Mouse (Mus musculus) midbrain, embryonic 16.5 days (tissue): ENCODE results near the gene Trit1. TPM values are rescaled to one million over a fixed set of nuclear protein-coding genes. Genes with fewer than 3 reads are reported as not detected.
"Not testable (repeated sequence)": the region's sequence is repeated elsewhere in the genome, so short reads cannot be mapped to it uniquely, and the experiment has no call there.

ENCODE experiments used
- ATAC-seq: fragments of 200-750 bp; cut with Nextera tagmentation; 2 replicates; pipeline ENCODE4 v1.8.0; 2017; ENCODE audit warnings: moderate TSS enrichment
- H3K27ac ChIP-seq: fragments of 300-500 bp; sonication (generic); 2 replicates; pipeline ENCODE4 v1.5.1; 2014; ENCODE audit warnings: mild to moderate bottlenecking, low read length, mixed read lengths
- H3K27me3 ChIP-seq: fragments of 300-500 bp; sonication (generic); 2 replicates; pipeline ENCODE4 v1.6.1; 2014; ENCODE audit warnings: low read depth, low read length, mixed read lengths; ENCODE audit not compliant: control insufficient read depth, insufficient read depth
- H3K36me3 ChIP-seq: fragments of 300-500 bp; sonication (generic); 2 replicates; pipeline ENCODE4 v1.6.1; 2014; ENCODE audit warnings: mild to moderate bottlenecking, low read length, moderate library complexity, mixed read lengths; ENCODE audit not compliant: control insufficient read depth, insufficient read depth
- H3K4me1 ChIP-seq: fragments of 300-500 bp; sonication (generic); 2 replicates; pipeline ENCODE4 v1.6.1; 2014; ENCODE audit warnings: mild to moderate bottlenecking, low read length, mixed read lengths; ENCODE audit not compliant: control insufficient read depth, insufficient read depth
- H3K4me2 ChIP-seq: fragments of 300-500 bp; sonication (generic); 2 replicates; pipeline ENCODE4 v1.6.1; 2014; ENCODE audit warnings: mild to moderate bottlenecking, low read length, mixed read lengths
- H3K4me3 ChIP-seq: fragments of 300-500 bp; sonication (generic); 2 replicates; pipeline ENCODE4 v1.5.1; 2014; ENCODE audit warnings: low read depth, mild to moderate bottlenecking, low read length, moderate library complexity, mixed read lengths
- H3K9ac ChIP-seq: fragments of 300-500 bp; sonication (generic); 2 replicates; pipeline ENCODE4 v1.6.1; 2014; ENCODE audit warnings: low read depth, low read length, mixed read lengths
- H3K9me3 ChIP-seq: fragments of 300-500 bp; sonication (generic); replicated peaks from 2 replicates; pipeline ENCODE4 v1.6.1; 2014; ENCODE audit warnings: mild to moderate bottlenecking, low read length, mixed read lengths; ENCODE audit not compliant: control insufficient read depth, poor library complexity, severe bottlenecking
- WGBS: fragments of 180-500 bp; shearing (Covaris S2); extraction: QIAGEN DNeasy Blood & Tissue Kit; methylation state at CpG from one replicate; pipeline ENCODE4 v1.1.7; 2014; 5-methylcytosine and 5-hydroxymethylcytosine counted together
- polyA plus RNA-seq: library from polyadenylated mRNA; unstranded; fragments of >200 nt; fragmentation: Nextera tagmentation; extraction: Ambion mirVana; gene quantifications from 2 replicates; pipeline ENCODE4 v1.2.1, GENCODE M21; 2015

The Trit1 gene
- polyA plus RNA-seq, 1 experiment from 2014 or later, result 25.3 TPM

GRCm38 (mm10) chr4:123005054-123005966 lies 11.1 kb upstream of the Trit1 start:
- Histone ChIP-seq H3K36me3 (peaks cover 13% of the 10 kb centered on the region), H3K4me2 (no peak overlapping the region), H3K27ac (no peak overlapping the region), H3K9me3 (no peaks in the 10 kb centered on the region), H3K4me1 (peaks cover 19% of the 10 kb centered on the region), H3K27me3 (no peaks in the 10 kb centered on the region), H3K9ac (no peak overlapping the region), H3K4me3 (no peak overlapping the region)
- WGBS, result 33% methylated on average over 15 of the region's 15 CpGs
- ATAC-seq, result no peak

DNA sequence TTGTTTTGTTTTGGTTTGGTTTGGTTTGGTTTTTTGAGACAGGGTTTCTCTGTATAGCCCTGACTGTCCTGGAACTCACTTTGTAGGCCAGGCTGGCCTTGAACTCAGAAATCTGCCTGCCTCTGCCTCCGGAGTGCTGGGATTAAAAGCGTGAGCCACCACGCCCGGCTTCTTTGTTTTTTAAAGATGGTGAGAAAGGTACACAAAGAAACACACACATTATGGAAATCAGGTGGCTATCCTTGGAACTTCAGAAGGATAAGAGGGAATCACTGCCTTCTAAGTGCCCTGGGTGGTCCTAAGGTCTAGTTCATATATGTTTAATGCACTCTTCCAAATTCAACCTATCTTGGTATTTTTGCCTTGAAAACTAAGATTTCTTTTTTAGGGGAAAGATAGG lies 3.9 kb upstream of the Trit1 start:
- 82% methylated on average over 4 of the region's 4 CpGs for WGBS
- not testable (repeated sequence) for H3K36me3 ChIP-seq, H3K4me2 ChIP-seq, H3K27me3 ChIP-seq, ATAC-seq, H3K4me3 ChIP-seq, H3K9me3 ChIP-seq
- Histone ChIP-seq H3K27ac (peak overlapping the region; percentile 99), H3K9ac (peak overlapping the region; percentile 59; the same call in 1 of the 2 replicates), H3K4me1 (peaks cover 36% of the 10 kb centered on the region)

GRCm38 (mm10) chr4:123013346-123013945 lies 3.0 kb upstream of the Trit1 start:
- H3K36me3 ChIP-seq, result no peaks in the 10 kb centered on the region
- H3K9ac ChIP-seq, result peak overlapping the region; percentile 59
- H3K27me3 ChIP-seq, result no peaks in the 10 kb centered on the region
- 0 out of 2 replicates have a peak overlapping the region, but pooled peaks have one; percentile 13 for H3K4me3 ChIP-seq
- WGBS, result 2% methylated on average over 5 of the region's 5 CpGs
- peaks cover 45% of the 10 kb centered on the region for H3K4me1 ChIP-seq
- peak overlapping the region; percentile 54 for H3K4me2 ChIP-seq
- no peaks in the 10 kb centered on the region for H3K9me3 ChIP-seq
- peak overlapping the region; percentile 99 for H3K27ac ChIP-seq
- no peak for ATAC-seq

- Histone ChIP-seq H3K36me3 (no peaks in the 10 kb centered on the region), H3K4me2 (peak overlapping the region; percentile 54), H3K27me3 (no peaks in the 10 kb centered on the region), H3K9me3 (no peaks in the 10 kb centered on the region), H3K9ac (no peak overlapping the region), H3K4me1 (peaks cover 50% of the 10 kb centered on the region), H3K27ac (peak overlapping the region; percentile 99), H3K4me3 (no peak overlapping the region)
- peak; percentile 83 for ATAC-seq
- 6% methylated on average over 3 of the region's 3 CpGs for WGBS
Measured at GRCm38 (mm10) chr4:123013949-123014406, 2.4 kb upstream of the Trit1 start.

- H3K4me3 ChIP-seq, result no peak overlapping the region
- peaks cover 54% of the 10 kb centered on the region for H3K4me1 ChIP-seq
- H3K9ac ChIP-seq, result no peak overlapping the region; the same call in 1 of the 2 replicates
- WGBS, result 15% methylated on average over 7 of the region's 7 CpGs
- peak overlapping the region; percentile 54 for H3K4me2 ChIP-seq
- peak overlapping the region; percentile 99 for H3K27ac ChIP-seq
- H3K9me3 ChIP-seq, result no peaks in the 10 kb centered on the region
- H3K36me3 ChIP-seq, result no peaks in the 10 kb centered on the region
- peak; percentile 71 for ATAC-seq
- no peaks in the 10 kb centered on the region for H3K27me3 ChIP-seq
Measured at GRCm38 (mm10) chr4:123014501-123015282, 1.7 kb upstream of the Trit1 start.

DNA sequence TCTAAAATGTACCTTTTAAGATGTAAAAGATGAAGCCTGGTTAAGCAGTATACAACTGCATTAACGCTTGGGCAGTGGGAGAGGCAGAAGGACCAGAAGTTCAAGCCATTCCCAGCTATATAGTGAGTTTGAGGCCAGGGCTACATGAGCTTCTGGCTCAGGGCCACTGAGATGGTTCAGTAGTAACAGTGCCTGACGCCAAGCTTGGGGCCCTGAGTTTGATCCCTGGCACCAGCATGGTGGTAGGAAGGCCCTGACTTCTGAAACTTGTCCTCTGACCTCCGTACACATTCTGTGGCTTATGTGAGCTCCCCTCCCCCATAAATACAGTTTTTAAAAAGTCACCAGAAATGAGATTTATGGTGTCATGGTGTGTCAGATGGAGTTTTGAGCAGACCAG lies 5.2 kb downstream of the Trit1 start:
- Histone ChIP-seq H3K4me1 (peaks cover 24% of the 10 kb centered on the region), H3K36me3 (no peaks in the 10 kb centered on the region), H3K27ac (no peak overlapping the region), H3K9me3 (no peaks in the 10 kb centered on the region), H3K9ac (no peak overlapping the region), H3K27me3 (no peaks in the 10 kb centered on the region), H3K4me3 (no peak overlapping the region), H3K4me2 (no peak overlapping the region)
- 96% methylated on average over 3 of the region's 3 CpGs for WGBS
- no peak for ATAC-seq

GRCm38 (mm10) chr4:123022896-123023295 lies 6.5 kb downstream of the Trit1 start:
- no peak overlapping the region for H3K4me3 ChIP-seq

GRCm38 (mm10) chr4:123025418-123025817 lies 9.0 kb downstream of the Trit1 start:
- no peaks in the 10 kb centered on the region; the same call in none of the 2 replicates for H3K4me1 ChIP-seq
- H3K36me3 ChIP-seq, result no peaks in the 10 kb centered on the region
- no peaks in the 10 kb centered on the region for H3K9me3 ChIP-seq
- no peak overlapping the region for H3K9ac ChIP-seq
- 76% methylated on average over 2 of the region's 2 CpGs for WGBS
- ATAC-seq, result no peak
- no peak overlapping the region for H3K4me3 ChIP-seq
- H3K27me3 ChIP-seq, result no peaks in the 10 kb centered on the region
- no peak overlapping the region for H3K4me2 ChIP-seq
- no peak overlapping the region for H3K27ac ChIP-seq

More at GRCm38 (mm10) chr4:123022896-123023295, 6.5 kb downstream of the Trit1 start:
- WGBS, result 75% methylated on average over 1 of the region's 1 CpGs
- H3K4me1 ChIP-seq, result peaks cover 17% of the 10 kb centered on the region
- H3K4me2 ChIP-seq, result no peak overlapping the region
- H3K27ac ChIP-seq, result no peak overlapping the region
- no peak overlapping the region for H3K9ac ChIP-seq
- ATAC-seq, result no peak
- no peaks in the 10 kb centered on the region for H3K27me3 ChIP-seq
- no peaks in the 10 kb centered on the region for H3K9me3 ChIP-seq
- H3K36me3 ChIP-seq, result no peaks in the 10 kb centered on the region
